17 mouse cellular contexts compared by ENCODE assay signal in genomic region chr13:30362048-30362447, GRCm38 (mm10). TPM values are rescaled to one million over a fixed set of nuclear protein-coding genes. Genes with fewer than 3 reads are reported as not detected.
"Had no signal": no experiment of that assay in that cellular context is flagged by ENCODE, and none has a peak within 500 bp of the region (broad histone marks: within the 10 kb centered on the region; RNA-seq: fewer than 3 reads in every experiment).

No protein-coding gene starts in this region.

- H3K4me3 ChIP-seq: neural tube, embryonic 13.5 days; neural tube, embryonic 15.5 days; stomach, embryonic 15.5 days had no signal

- H3K36me3 ChIP-seq: neural tube, embryonic 13.5 days; neural tube, embryonic 15.5 days; stomach, embryonic 15.5 days had no signal

- H3K27me3 ChIP-seq: neural tube, embryonic 13.5 days; neural tube, embryonic 15.5 days; stomach, embryonic 15.5 days had no signal

- H3K27ac ChIP-seq: neural tube, embryonic 13.5 days; neural tube, embryonic 15.5 days; stomach, embryonic 15.5 days; stomach, postnatal 0 days had no signal

- H3K4me1 ChIP-seq: neural tube, embryonic 13.5 days; neural tube, embryonic 15.5 days; stomach, embryonic 15.5 days had no signal

- H3K9ac ChIP-seq: neural tube, embryonic 13.5 days; neural tube, embryonic 15.5 days; stomach, embryonic 15.5 days had no signal

- DNase-seq: retina, postnatal 1 day; right cerebral cortex, adult 18-20 months; right cerebral cortex, postnatal 14 days; right cerebral cortex, postnatal 25 days; right cerebral cortex, postnatal 4 days; spleen, adult 18-20 months; thymus, adult 18-20 months; thymus, adult 2 months; thymus, postnatal 14 days; thymus, postnatal 25 days; thymus, postnatal 36 days; thymus, postnatal 4 days had no signal

- H3K4me2 ChIP-seq: neural tube, embryonic 13.5 days; neural tube, embryonic 15.5 days; stomach, embryonic 15.5 days had no signal

- H3K9me3 ChIP-seq: neural tube, embryonic 13.5 days; neural tube, embryonic 15.5 days; stomach, embryonic 15.5 days had no signal

RNA-seq across cellular contexts. Expression of gene Agtr1a, which starts 25.8 kb away (rescaled TPM):
- total RNA-seq: neutrophil, adult 5-6 weeks had no signal
